Mouse (Mus musculus) monocyte, adult 2 months (primary cell): ENCODE data around the gene Itpr2.
A peak's percentile ranks its signal among the peaks of the same experiment; 100 is the strongest.

Experiments
- DNase-seq, 2 experiments: peaks; one replicate each; pipeline ENCODE4 v3.0.0; 2022; ENCODE audit warnings: low spot score in 2 of 2, low read depth in 1 of 2

Itpr2 gene

GRCm38 (mm10) chr6:146424778-146425177 lies 77.2 kb downstream of the Itpr2 start:
- no peak for DNase-seq

GRCm38 (mm10) chr6:146424326-146424725 lies 77.7 kb downstream of the Itpr2 start:
- no peak for DNase-seq

- DNase-seq: no peak
Measured at GRCm38 (mm10) chr6:146420718-146421117, 81.3 kb downstream of the Itpr2 start.

GRCm38 (mm10) chr6:146416461-146416860 lies 85.6 kb downstream of the Itpr2 start:
- DNase-seq: no peak

GRCm38 (mm10) chr6:146414094-146414493 lies 87.9 kb downstream of the Itpr2 start:
- DNase-seq: no peak

- no peak for DNase-seq
Measured at GRCm38 (mm10) chr6:146411446-146412070, 90.5 kb downstream of the Itpr2 start.

GRCm38 (mm10) chr6:146410427-146410810 lies 91.6 kb downstream of the Itpr2 start:
- no peak for DNase-seq

GRCm38 (mm10) chr6:146409692-146410426 lies 92.2 kb downstream of the Itpr2 start:
- DNase-seq: peak; percentile 26 to 51

GRCm38 (mm10) chr6:146405380-146405779 lies 96.6 kb downstream of the Itpr2 start:
- DNase-seq: no peak

- DNase-seq: no peak
Measured at GRCm38 (mm10) chr6:146404876-146405275, 97.1 kb downstream of the Itpr2 start.

- no peak for DNase-seq
Measured at GRCm38 (mm10) chr6:146404156-146404555, 97.9 kb downstream of the Itpr2 start.

- DNase-seq: no peak
Measured at GRCm38 (mm10) chr6:146402905-146403642, 98.9 kb downstream of the Itpr2 start.

GRCm38 (mm10) chr6:146397803-146398202 lies 104.2 kb downstream of the Itpr2 start:
- no peak for DNase-seq

- DNase-seq: no peak
Measured at GRCm38 (mm10) chr6:146396253-146396652, 105.8 kb downstream of the Itpr2 start.

- DNase-seq: no peak
Measured at GRCm38 (mm10) chr6:146395616-146396015, 106.4 kb downstream of the Itpr2 start.

GRCm38 (mm10) chr6:146392188-146392587 lies 109.8 kb downstream of the Itpr2 start:
- no peak for DNase-seq

- no peak for DNase-seq
Measured at GRCm38 (mm10) chr6:146390159-146390558, 111.9 kb downstream of the Itpr2 start.

GRCm38 (mm10) chr6:146388010-146388409 lies 114.0 kb downstream of the Itpr2 start:
- no peak for DNase-seq

- no peak for DNase-seq
Measured at GRCm38 (mm10) chr6:146387039-146387713, 114.8 kb downstream of the Itpr2 start.

- no peak for DNase-seq
Measured at GRCm38 (mm10) chr6:146379263-146379662, 122.8 kb downstream of the Itpr2 start.

GRCm38 (mm10) chr6:146371511-146371910 lies 130.5 kb downstream of the Itpr2 start:
- no peak for DNase-seq
